Mouse (Mus musculus): Measurements from ENCODE around the gene Gm6525.

Gm6525 gene

GRCm38 (mm10) chr3:84215743-84216360 is 41.9 kb downstream of the Gm6525 start:
- no peak for DNase-seq

GRCm38 (mm10) chr3:84217118-84217960 is 43.4 kb downstream of the Gm6525 start:
- no peak for DNase-seq

GRCm38 (mm10) chr3:84217961-84218351 is 44.1 kb downstream of the Gm6525 start:
- no peak for DNase-seq

- no peak for DNase-seq
These were observed 44.6 kb downstream of the Gm6525 start for GRCm38 (mm10) chr3:84218498-84218897.

- no peak for DNase-seq
These were observed 45.3 kb downstream of the Gm6525 start for GRCm38 (mm10) chr3:84219166-84219710.

GRCm38 (mm10) chr3:84219720-84220273 is 45.9 kb downstream of the Gm6525 start:
- DNase-seq = no peak

GRCm38 (mm10) chr3:84220326-84220725 is 46.4 kb downstream of the Gm6525 start:
- no peak for DNase-seq

- peak in 1 of 2 experiments; percentile 5 for DNase-seq
These were observed 46.8 kb downstream of the Gm6525 start for GRCm38 (mm10) chr3:84220748-84221147.

Data from thymus, postnatal 36 days (tissue).